Mouse (Mus musculus): ENCODE results near the gene Cxcl5. TPM values are rescaled to one million over a fixed set of nuclear protein-coding genes. Genes with fewer than 3 reads are reported as not detected.
"Not testable (repeated sequence)": the region's sequence is repeated elsewhere in the genome, so short reads cannot be mapped to it uniquely, and the experiment has no call there.

Cxcl5 gene
- total RNA-seq, 2 experiments from 2014 or later: not detected

DNA sequence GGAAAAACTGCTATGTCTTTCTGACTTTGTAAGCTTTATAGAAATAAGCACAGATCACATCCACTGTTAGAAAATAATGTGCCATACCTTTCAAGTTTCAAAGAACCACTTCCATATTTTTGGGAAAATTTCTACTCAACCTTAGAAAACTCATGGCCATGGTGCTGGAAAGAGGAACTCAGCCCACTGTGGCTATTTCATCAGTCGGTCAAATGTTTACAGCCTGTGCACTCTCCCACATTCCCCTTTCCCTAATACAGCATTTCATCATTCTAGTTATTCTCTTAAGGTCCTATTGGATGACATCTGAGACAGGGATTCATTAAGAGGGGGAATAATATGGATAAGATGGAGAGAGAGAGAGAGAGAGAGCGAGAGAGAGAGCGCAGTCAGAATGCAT, 24.5 kb downstream of the Cxcl5 start:
- no peak for DNase-seq
- intact Hi-C loops (cut with DNase I): no loop called here

DNA sequence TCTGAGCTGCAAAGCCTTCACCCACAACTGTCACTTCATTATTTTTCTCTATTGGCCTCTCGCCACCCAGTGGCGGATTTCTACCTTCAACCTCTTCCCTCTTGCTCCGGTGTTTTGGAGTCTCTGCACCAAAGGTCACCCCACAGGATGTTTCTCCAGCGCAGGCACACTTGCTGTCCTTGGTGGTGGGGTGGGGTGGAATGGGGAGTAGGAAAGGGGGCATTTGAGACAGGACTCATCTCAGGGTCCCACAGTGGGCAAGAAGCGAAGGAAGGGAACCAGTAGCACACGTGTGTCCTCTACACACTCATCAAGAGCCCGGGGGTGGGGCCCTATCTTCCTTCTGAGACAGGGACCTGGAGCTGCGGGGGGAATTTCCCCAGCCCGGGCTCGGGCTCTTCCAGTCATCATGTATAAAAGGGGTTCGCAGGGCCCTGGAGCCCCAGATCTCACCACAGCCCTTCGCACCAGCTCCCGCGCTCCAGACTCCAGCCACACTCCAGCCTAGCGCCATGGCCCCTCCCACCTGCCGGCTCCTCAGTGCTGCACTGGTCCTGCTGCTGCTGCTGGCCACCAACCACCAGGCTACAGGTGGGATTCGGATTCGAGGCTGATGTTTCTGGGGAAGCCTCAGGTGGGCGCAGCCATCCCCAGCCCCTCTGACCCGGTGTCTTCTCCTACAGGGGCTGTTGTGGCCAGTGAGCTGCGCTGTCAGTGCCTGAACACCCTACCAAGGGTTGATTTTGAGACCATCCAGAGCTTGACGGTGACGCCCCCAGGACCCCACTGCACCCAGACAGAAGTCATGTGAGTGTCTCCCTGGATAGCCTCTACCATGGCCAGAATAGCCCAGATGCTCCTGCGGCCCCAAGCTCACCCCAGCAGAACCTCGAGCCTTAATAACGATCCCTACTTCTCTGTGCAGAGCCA, 26.8 kb downstream of the Cxcl5 start, which contains the start of gene Cxcl3:
Cxcl3 (plus strand) TSS at position 445 of the 930 bp plus-strand sequence.
- peak in 1 of 2 experiments; percentile 25 for DNase-seq
- intact Hi-C loops (cut with DNase I): loop anchor here (5.0 kb wide), 1 partner anchor 116 kb away; the partner anchor contains the start of gene Cxcl2

DNA sequence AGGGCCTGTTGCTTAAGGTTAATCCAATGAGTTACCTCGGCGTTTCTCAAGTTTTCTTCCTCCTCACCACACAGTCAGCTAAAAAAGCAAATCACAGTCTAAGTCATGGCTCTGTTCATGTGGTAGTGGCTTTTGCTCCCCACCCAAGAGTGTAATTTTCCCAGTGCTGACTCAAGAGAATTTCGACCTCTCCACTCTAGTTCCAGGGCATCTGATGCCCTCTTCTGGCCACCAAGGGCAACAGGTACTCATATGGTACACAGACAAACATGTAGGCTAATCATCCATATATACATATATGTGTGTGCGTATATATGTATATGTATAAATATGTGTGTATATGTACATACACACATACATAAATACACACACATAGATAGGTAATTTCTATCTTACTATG, 29.0 kb downstream of the Cxcl5 start:
- no peak for DNase-seq
- intact Hi-C loops (cut with DNase I): loop anchor here (2.0 to 5.0 kb wide), 2 partner anchors 114 to 127 kb away; partner anchors contain the start of gene Cxcl2

DNA sequence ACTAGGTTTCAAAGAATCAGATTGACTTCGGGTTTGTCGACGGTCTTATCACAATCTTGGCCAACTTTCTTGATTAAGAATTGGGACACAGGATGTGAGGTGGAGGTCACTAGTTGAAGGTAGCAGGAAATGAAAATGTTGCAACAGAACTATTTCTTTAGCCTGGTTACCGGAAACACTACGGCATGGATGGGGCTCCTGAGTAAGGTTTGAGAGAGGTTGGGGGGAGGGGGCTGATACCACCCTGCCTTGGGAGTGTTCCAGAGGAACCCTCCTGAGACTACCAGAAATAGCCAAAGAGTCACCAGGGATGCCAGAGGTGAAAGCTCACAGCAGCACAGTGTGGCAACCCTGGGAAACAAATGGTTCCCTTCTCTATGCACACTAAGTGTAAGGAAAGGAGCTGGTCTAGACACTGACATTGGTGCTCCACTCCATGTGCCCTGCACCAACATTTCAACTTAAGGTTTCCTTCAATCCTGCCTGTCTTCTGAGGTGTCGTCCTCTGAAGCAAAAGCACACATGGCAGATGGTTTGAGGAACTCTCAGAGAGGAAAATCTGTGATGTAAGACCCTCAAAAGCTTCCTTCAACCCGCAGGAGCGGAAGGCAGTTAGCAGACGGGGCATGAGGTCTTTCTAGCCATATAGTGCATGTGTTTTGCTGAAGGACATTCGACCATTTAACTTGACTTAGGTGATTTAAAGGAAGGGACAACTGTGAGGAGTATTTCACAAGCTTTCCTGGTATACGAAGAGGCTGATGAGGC, 30.3 kb downstream of the Cxcl5 start:
- no peak for DNase-seq
- intact Hi-C loops (cut with DNase I): loop anchor here (2.0 to 5.0 kb wide), 2 partner anchors 113 to 129 kb away; partner anchors contain the start of gene Cxcl2

- DNase-seq: no peak
- intact Hi-C loops (cut with DNase I): no loop called here
Observed at GRCm38 (mm10) chr5:90790074-90790502, 30.9 kb downstream of the Cxcl5 start.

DNA sequence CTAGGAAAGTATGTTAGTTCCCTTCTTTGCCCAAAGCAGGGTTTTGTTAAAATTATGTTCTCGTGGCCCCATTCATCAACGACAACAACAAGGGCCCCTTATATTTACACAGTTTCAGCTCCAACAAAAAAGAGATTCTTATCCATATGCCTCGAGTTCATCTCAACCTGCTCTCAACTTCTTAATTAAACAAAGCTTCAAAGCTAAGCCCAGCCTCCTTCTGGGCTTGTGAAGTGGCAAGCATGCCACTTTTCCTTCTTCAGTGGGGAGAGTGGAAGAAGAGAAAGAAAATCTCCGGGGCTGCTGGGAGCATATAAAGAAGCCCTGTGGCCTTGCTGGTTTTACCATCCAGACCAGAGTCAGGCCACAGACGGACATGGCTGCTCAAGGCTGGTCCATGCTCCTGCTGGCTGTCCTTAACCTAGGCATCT, 35.0 kb downstream of the Cxcl5 start, which contains the start of gene Cxcl15:
Cxcl15 (plus strand) TSS at position 340 of the 431 bp plus-strand sequence.
- DNase-seq: no peak
- intact Hi-C loops (cut with DNase I): no loop called here

- DNase-seq; intact Hi-C loops (cut with DNase I): not testable (repeated sequence)
Observed at GRCm38 (mm10) chr5:90795392-90795791, 36.2 kb downstream of the Cxcl5 start.

- no peak for DNase-seq
Observed at GRCm38 (mm10) chr5:90804574-90804973, 45.4 kb downstream of the Cxcl5 start.

DNA sequence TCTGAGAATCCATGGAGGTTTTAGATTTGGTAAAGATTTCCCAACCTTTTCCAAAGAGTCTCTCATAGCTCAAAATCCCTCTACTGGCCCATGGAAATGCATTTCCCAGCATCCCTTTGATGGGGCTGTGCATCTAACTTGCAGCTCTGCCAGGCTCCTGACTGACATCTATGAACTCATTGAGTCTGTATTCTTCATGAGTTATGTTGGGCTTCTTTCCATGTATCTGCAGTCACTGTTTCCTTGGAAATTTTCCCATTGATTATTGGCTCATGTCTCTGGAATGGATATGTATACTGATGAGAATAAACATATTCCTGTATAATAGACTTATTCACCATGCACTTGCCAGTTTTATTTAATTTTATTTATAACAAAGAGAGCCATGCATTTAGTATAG, 46.9 kb downstream of the Cxcl5 start:
- no peak for DNase-seq
- intact Hi-C loops (cut with DNase I): no loop called here

More at GRCm38 (mm10) chr5:90804574-90804973, 45.4 kb downstream of the Cxcl5 start:
- intact Hi-C loops (cut with DNase I): no loop called here

DNA sequence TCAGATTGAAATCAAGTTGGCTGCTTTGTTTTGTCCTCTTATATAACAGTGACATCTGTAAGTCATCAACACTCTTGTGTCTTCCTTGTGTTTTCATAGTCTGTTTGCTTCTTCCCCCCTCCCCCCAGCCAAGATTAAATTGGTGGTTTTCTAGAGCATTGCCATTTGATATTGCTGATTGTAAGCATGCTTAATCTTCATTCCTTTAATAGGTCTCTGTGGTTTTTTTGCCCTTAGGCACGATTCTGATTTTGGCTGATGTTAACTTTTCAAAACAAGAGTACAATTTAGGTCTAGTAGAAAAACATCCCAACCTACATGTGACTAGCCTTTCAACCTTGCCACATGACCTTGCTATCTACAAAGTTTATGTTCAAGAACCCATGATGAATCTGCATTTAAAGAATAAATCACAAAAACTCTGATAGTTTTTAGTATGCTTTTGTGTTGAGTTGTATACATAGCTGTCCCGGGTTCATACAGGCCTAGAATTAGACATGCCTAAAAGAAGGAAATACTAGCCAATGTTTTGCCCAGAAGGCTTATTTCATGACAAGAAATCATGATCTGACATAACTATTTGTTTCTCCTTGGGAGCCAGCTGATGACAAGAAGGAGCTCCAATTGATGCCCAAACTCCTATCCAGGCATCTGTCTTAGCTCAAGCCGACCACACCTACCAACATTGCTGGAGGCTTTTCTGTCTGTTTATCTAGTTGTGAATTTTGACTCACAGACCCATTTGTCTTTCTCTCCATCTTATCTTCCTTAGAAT, 48.2 kb downstream of the Cxcl5 start:
- intact Hi-C loops (cut with DNase I): no loop called here

More for the DNA sequence above, 48.2 kb downstream of the Cxcl5 start:
- DNase-seq: no peak

Small RNA genes within 50 kb of the gene (microRNA-seq; reads per million reads assigned to microRNA genes)
- gene Gm24322: 0 reads per million in 2 experiments

Other genes with a start within 250 kb of the Cxcl5 start
- gene Afm, start 240.4 kb upstream of the Cxcl5 start, total RNA-seq (2021): not detected
- not detected for gene 5830473C10Rik, start 198.3 kb upstream of the Cxcl5 start, total RNA-seq (2021)
- under 1 TPM in 1 of 2 experiments, not detected in 1; 0.38 TPM for gene Rassf6, start 118.7 kb upstream of the Cxcl5 start, total RNA-seq (2021)
- gene Ppbp, start 9.2 kb downstream of the Cxcl5 start, total RNA-seq (2021): 1 to 10 TPM; 2.2 to 6.6 TPM
- gene Pf4, start 13.1 kb downstream of the Cxcl5 start, total RNA-seq (2021): 10 to 100 TPM; 33.7 to 39.0 TPM
- gene Cxcl3, start 26.7 kb downstream of the Cxcl5 start, total RNA-seq (2021): not detected
- not detected for gene Cxcl15, start 35.2 kb downstream of the Cxcl5 start, total RNA-seq (2021)
- under 1 TPM; 0.69 to 0.74 TPM for gene Cxcl1, start 131.9 kb downstream of the Cxcl5 start, total RNA-seq (2021)
- gene Cxcl2, start 144.5 kb downstream of the Cxcl5 start, total RNA-seq (2021): not detected
- gene Mthfd2l, start 171.8 kb downstream of the Cxcl5 start, total RNA-seq (2021): 10 to 100 TPM; 16.2 to 19.2 TPM